Mouse (Mus musculus) G1E (cell line): ENCODE results near the gene Boll.

Experiments used
- CTCF ChIP-seq: IDR thresholded peaks from 2 replicates; pipeline ENCODE4 v1.5.1; 2012; ENCODE audit warnings: low read depth, low read length, inconsistent platforms, mixed read lengths
- GATA1 ChIP-seq: IDR thresholded peaks from 2 replicates; pipeline ENCODE4 v1.6.1; 2012; ENCODE audit warnings: borderline replicate concordance, low read length, inconsistent platforms, mixed read lengths
- GATA2 ChIP-seq: IDR thresholded peaks from 2 replicates; pipeline ENCODE4 v1.6.1; 2012; ENCODE audit warnings: low read depth, low read length, inconsistent platforms, borderline replicate concordance
- POLR2AphosphoS5 ChIP-seq: IDR thresholded peaks from 2 replicates; pipeline ENCODE4 v1.6.1; 2012; ENCODE audit warnings: low read depth, low read length, inconsistent platforms; ENCODE audit not compliant: insufficient replicate concordance
- TAL1 ChIP-seq: conservative IDR thresholded peaks from 2 replicates; pipeline ENCODE4 v1.6.1; 2012; ENCODE audit warnings: low read depth, low read length, inconsistent platforms, mixed read lengths

- TF ChIP-seq CTCF = no peak
- TF ChIP-seq POLR2AphosphoS5 = no peak
- no peak for TF ChIP-seq GATA1
- TF ChIP-seq TAL1 = no peak
- TF ChIP-seq GATA2 = no peak
Observed at GRCm38 (mm10) chr1:55265447-55265846, 97.8 kb downstream of the Boll start.
